Comparison of ENCODE assay signal across 22 mouse cellular contexts in the genomic region with DNA sequence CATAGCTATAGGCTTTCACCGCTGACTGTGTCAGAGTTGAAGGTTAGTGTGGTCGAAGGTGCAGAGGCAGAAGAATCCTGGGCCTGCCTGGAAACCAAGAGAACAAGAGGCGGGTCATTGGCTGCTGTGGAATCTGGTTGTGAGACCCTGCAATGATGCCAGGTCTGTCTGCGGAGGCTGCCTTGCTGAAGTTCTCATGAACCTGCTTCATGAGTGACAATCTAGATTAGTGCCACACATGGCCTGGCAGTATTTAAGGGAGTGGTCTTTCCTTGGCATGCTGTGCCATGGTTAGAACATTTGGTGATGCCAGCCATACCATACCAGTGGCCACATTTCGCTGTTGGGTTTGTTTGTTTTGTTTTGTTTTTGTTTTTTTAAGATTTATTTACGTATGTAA. TPM values are rescaled to one million over a fixed set of nuclear protein-coding genes. Genes with fewer than 3 reads are reported as not detected.
DNase-seq lines count a peak whose midpoint lies in the region; ATAC-seq and TF ChIP-seq lines count a peak whose summit lies in the region.
"Had no signal": no experiment of that assay in that cellular context is flagged by ENCODE, and none has a peak within 500 bp of the region (broad histone marks: within the 10 kb centered on the region; RNA-seq: fewer than 3 reads in every experiment).

No protein-coding gene starts in this region.

- peaks cover 57% of the 10 kb centered on the region for H3K4me1 ChIP-seq in hindbrain, embryonic 10.5 days (replicated peaks)
- H3K4me1 ChIP-seq in hindbrain, embryonic 14.5 days (replicated peaks; ENCODE audit: control insufficient read depth, insufficient read depth, low read length) = peaks cover 19% of the 10 kb centered on the region; the same call in 1 of the 2 replicates
- peaks cover 21% of the 10 kb centered on the region for H3K4me1 ChIP-seq in midbrain, embryonic 11.5 days (ENCODE audit: control insufficient read depth, insufficient read depth, low read length)
- H3K4me1 ChIP-seq in midbrain, embryonic 14.5 days (ENCODE audit: control insufficient read depth, insufficient read depth, low read length) = peaks cover 11% of the 10 kb centered on the region; the same call in 1 of the 2 replicates
- H3K4me1 ChIP-seq in midbrain, embryonic 13.5 days (replicated peaks) = peaks cover 37% of the 10 kb centered on the region
- peaks cover 11% of the 10 kb centered on the region for H3K4me1 ChIP-seq in midbrain, embryonic 16.5 days (ENCODE audit: control insufficient read depth, insufficient read depth, low read length)

- no peaks in the 10 kb centered on the region for H3K36me3 ChIP-seq in hindbrain, embryonic 10.5 days
- no peaks in the 10 kb centered on the region for H3K36me3 ChIP-seq in hindbrain, embryonic 14.5 days (replicated peaks; ENCODE audit: control insufficient read depth, insufficient read depth)
- H3K36me3 ChIP-seq in midbrain, embryonic 11.5 days (ENCODE audit: control insufficient read depth, insufficient read depth, low read length) = no peaks in the 10 kb centered on the region
- no peaks in the 10 kb centered on the region for H3K36me3 ChIP-seq in midbrain, embryonic 14.5 days (ENCODE audit: control insufficient read depth, insufficient read depth, low read length)
- no peaks in the 10 kb centered on the region for H3K36me3 ChIP-seq in midbrain, embryonic 13.5 days
- H3K36me3 ChIP-seq in midbrain, embryonic 16.5 days (ENCODE audit: control insufficient read depth, insufficient read depth, low read length) = no peaks in the 10 kb centered on the region
- H3K36me3 ChIP-seq: embryonic facial prominence, embryonic 13.5 days; embryonic facial prominence, embryonic 15.5 days; forebrain, embryonic 10.5 days; forebrain, embryonic 12.5 days had no signal

- peaks cover 47% of the 10 kb centered on the region for H3K27me3 ChIP-seq in hindbrain, embryonic 10.5 days (ENCODE audit: insufficient read depth, poor library complexity, severe bottlenecking)
- H3K27me3 ChIP-seq in hindbrain, embryonic 14.5 days (ENCODE audit: control insufficient read depth, insufficient read depth, low read length) = no peaks in the 10 kb centered on the region
- no peaks in the 10 kb centered on the region for H3K27me3 ChIP-seq in midbrain, embryonic 11.5 days (ENCODE audit: control insufficient read depth, insufficient read depth, low read length)
- H3K27me3 ChIP-seq in midbrain, embryonic 14.5 days (ENCODE audit: control insufficient read depth, insufficient read depth, low read length) = no peaks in the 10 kb centered on the region
- H3K27me3 ChIP-seq in midbrain, embryonic 13.5 days = no peaks in the 10 kb centered on the region
- no peaks in the 10 kb centered on the region for H3K27me3 ChIP-seq in midbrain, embryonic 16.5 days (ENCODE audit: control insufficient read depth, insufficient read depth, low read depth, low read length)
- H3K27me3 ChIP-seq: embryonic facial prominence, embryonic 13.5 days; embryonic facial prominence, embryonic 15.5 days; forebrain, embryonic 12.5 days had no signal

- ATAC-seq in hindbrain, embryonic 14.5 days (ENCODE audit: low FRiP score) = no peak
- peak; percentile 44 for ATAC-seq in midbrain, embryonic 11.5 days (ENCODE audit: low FRiP score)
- ATAC-seq in midbrain, embryonic 14.5 days (ENCODE audit: low FRiP score, low TSS enrichment) = no peak
- no peak for ATAC-seq in midbrain, embryonic 13.5 days
- ATAC-seq in midbrain, embryonic 16.5 days = no peak

- no peak overlapping the region for H3K9ac ChIP-seq in hindbrain, embryonic 14.5 days
- no peak overlapping the region for H3K9ac ChIP-seq in midbrain, embryonic 11.5 days (ENCODE audit: low read length)
- H3K9ac ChIP-seq in midbrain, embryonic 14.5 days (replicated peaks; ENCODE audit: low read length) = no peak overlapping the region
- H3K9ac ChIP-seq in midbrain, embryonic 13.5 days (replicated peaks) = no peak overlapping the region
- no peak overlapping the region for H3K9ac ChIP-seq in midbrain, embryonic 16.5 days (ENCODE audit: low read depth, low read length)
- H3K9ac ChIP-seq: embryonic facial prominence, embryonic 13.5 days; embryonic facial prominence, embryonic 15.5 days; forebrain, embryonic 12.5 days had no signal

- peak overlapping the region; percentile 35; the same call in 1 of the 2 replicates for H3K27ac ChIP-seq in hindbrain, embryonic 10.5 days
- no peak overlapping the region for H3K27ac ChIP-seq in hindbrain, embryonic 14.5 days
- peak overlapping the region; percentile 59; the same call in 1 of the 2 replicates for H3K27ac ChIP-seq in layer of hippocampus, adult 2 months
- peak overlapping the region; percentile 35 for H3K27ac ChIP-seq in midbrain, embryonic 11.5 days (ENCODE audit: low read depth, low read length)
- no peak overlapping the region for H3K27ac ChIP-seq in midbrain, embryonic 14.5 days (replicated peaks; ENCODE audit: low read depth, low read length)
- peak overlapping the region; percentile 46; the same call in 1 of the 2 replicates for H3K27ac ChIP-seq in midbrain, embryonic 13.5 days
- H3K27ac ChIP-seq in midbrain, embryonic 16.5 days (ENCODE audit: low read length) = no peak overlapping the region
- H3K27ac ChIP-seq: embryonic facial prominence, embryonic 13.5 days; forebrain, embryonic 10.5 days; forebrain, embryonic 12.5 days had no signal

- WGBS in hindbrain, embryonic 10.5 days = 48% methylated on average over 6 of the region's 6 CpGs
- WGBS in hindbrain, embryonic 14.5 days = 53% methylated on average over 6 of the region's 6 CpGs
- WGBS in midbrain, embryonic 11.5 days = 66% methylated on average over 6 of the region's 6 CpGs
- 53% methylated on average over 6 of the region's 6 CpGs for WGBS in midbrain, embryonic 14.5 days
- 64% methylated on average over 6 of the region's 6 CpGs for WGBS in midbrain, embryonic 13.5 days
- WGBS in midbrain, embryonic 16.5 days = 61% methylated on average over 6 of the region's 6 CpGs

- no peak overlapping the region for H3K4me3 ChIP-seq in hindbrain, embryonic 10.5 days
- no peak overlapping the region for H3K4me3 ChIP-seq in hindbrain, embryonic 14.5 days (replicated peaks; ENCODE audit: low read length)
- no peak overlapping the region for H3K4me3 ChIP-seq in layer of hippocampus, adult 2 months
- no peak overlapping the region for H3K4me3 ChIP-seq in midbrain, embryonic 11.5 days (ENCODE audit: low read depth, low read length)
- no peak overlapping the region for H3K4me3 ChIP-seq in midbrain, embryonic 14.5 days (replicated peaks; ENCODE audit: low read depth, low read length)
- no peak overlapping the region for H3K4me3 ChIP-seq in midbrain, embryonic 13.5 days (replicated peaks)
- no peak overlapping the region for H3K4me3 ChIP-seq in midbrain, embryonic 16.5 days (ENCODE audit: low read depth, low read length)
- H3K4me3 ChIP-seq: embryonic facial prominence, embryonic 13.5 days; embryonic facial prominence, embryonic 15.5 days; erythroblast, embryonic 14.5 days; forebrain, embryonic 10.5 days; forebrain, embryonic 12.5 days had no signal

- H3K9me3 ChIP-seq in hindbrain, embryonic 10.5 days = no peaks in the 10 kb centered on the region
- H3K9me3 ChIP-seq in hindbrain, embryonic 14.5 days (ENCODE audit: control insufficient read depth, low read length) = no peaks in the 10 kb centered on the region
- H3K9me3 ChIP-seq in midbrain, embryonic 11.5 days (ENCODE audit: control insufficient read depth, low read length) = no peaks in the 10 kb centered on the region
- H3K9me3 ChIP-seq in midbrain, embryonic 14.5 days (ENCODE audit: control insufficient read depth, low read length) = no peaks in the 10 kb centered on the region
- H3K9me3 ChIP-seq in midbrain, embryonic 13.5 days = no peaks in the 10 kb centered on the region
- H3K9me3 ChIP-seq in midbrain, embryonic 16.5 days (replicated peaks; ENCODE audit: control insufficient read depth, low read length, poor library complexity, severe bottlenecking) = no peaks in the 10 kb centered on the region
- H3K9me3 ChIP-seq: embryonic facial prominence, embryonic 13.5 days; embryonic facial prominence, embryonic 15.5 days; forebrain, embryonic 10.5 days; forebrain, embryonic 12.5 days had no signal

- no peak for TF ChIP-seq CTCF in layer of hippocampus, adult 2 months (conservative IDR thresholded peaks at IDR 0.05)

- H3K4me2 ChIP-seq in hindbrain, embryonic 14.5 days (replicated peaks) = no peak overlapping the region
- no peak overlapping the region for H3K4me2 ChIP-seq in midbrain, embryonic 11.5 days
- H3K4me2 ChIP-seq in midbrain, embryonic 14.5 days (ENCODE audit: low read length) = no peak overlapping the region
- no peak overlapping the region for H3K4me2 ChIP-seq in midbrain, embryonic 13.5 days (replicated peaks)
- H3K4me2 ChIP-seq in midbrain, embryonic 16.5 days (ENCODE audit: low read length) = no peak overlapping the region
- H3K4me2 ChIP-seq: embryonic facial prominence, embryonic 13.5 days; embryonic facial prominence, embryonic 15.5 days; forebrain, embryonic 12.5 days had no signal

- no peak for DNase-seq in hindbrain, embryonic 10.5 days (ENCODE audit: low spot score)
- DNase-seq in hindbrain, embryonic 14.5 days (ENCODE audit: low spot score) = no peak
- DNase-seq in layer of hippocampus, adult 2 months (ENCODE audit: low spot score in 2 of 2) = no peak
- DNase-seq in layer of hippocampus, postnatal 25 days (ENCODE audit: extremely low spot score in 1 of 2, low spot score in 1 of 2) = no peak
- peak; percentile 81 for DNase-seq in midbrain, embryonic 11.5 days (ENCODE audit: low spot score, missing footprints)
- DNase-seq in midbrain, embryonic 14.5 days = no peak
- DNase-seq: adrenal gland, adult 2 months; adrenal gland, postnatal 10 days; adrenal gland, postnatal 25 days; cerebellum, adult 11 months; cerebellum, adult 8-10 months; cerebellum, adult 9-11 months; cerebellum, postnatal 14 days; cerebellum, postnatal 36 days; embryo, embryonic 11 days had no signal

RNA-seq across cellular contexts. Expression of a gene that starts 18.6 kb away (rescaled TPM):
- 15.1 and 17.9 TPM in 2 replicates for polyA plus RNA-seq in hindbrain, embryonic 10.5 days (2016; fragmentation: Nextera tagmentation; extraction: Ambion mirVana)
- polyA plus RNA-seq in hindbrain, embryonic 14.5 days (2014; fragmentation: Nextera tagmentation; extraction: Ambion mirVana) = 7.9 and 11.7 TPM in 2 replicates
- 10 to 100 TPM; 58.1 to 58.9 TPM for total RNA-seq in layer of hippocampus, adult 2 months (2021)
- 10 to 100 TPM; 50.9 to 54.8 TPM for total RNA-seq in layer of hippocampus, postnatal 25 days (2021)
- polyA plus RNA-seq in midbrain, embryonic 11.5 days (2014; fragmentation: Nextera tagmentation; extraction: Ambion mirVana) = 16.5 and 17.7 TPM in 2 replicates
- polyA plus RNA-seq in midbrain, embryonic 14.5 days (2014; fragmentation: Nextera tagmentation; extraction: Ambion mirVana) = 6.6 and 9.0 TPM in 2 replicates
- polyA plus RNA-seq in midbrain, embryonic 13.5 days (2015; fragmentation: Nextera tagmentation; extraction: Ambion mirVana) = 9.3 and 9.7 TPM in 2 replicates
- 8.1 TPM in 2 replicates for polyA plus RNA-seq in midbrain, embryonic 16.5 days (2015; fragmentation: Nextera tagmentation; extraction: Ambion mirVana)

Comparison
In these comparisons a context has a peak if more than half of its experiments do, and no peak if none do; other contexts are left out.
1. H3K27ac ChIP-seq: peak in hindbrain, embryonic 10.5 days (single experiment), layer of hippocampus, adult 2 months (single experiment), midbrain, embryonic 11.5 days (single experiment) and midbrain, embryonic 13.5 days (single experiment); none in hindbrain, embryonic 14.5 days (single experiment), midbrain, embryonic 14.5 days (single experiment) and midbrain, embryonic 16.5 days (single experiment).